Mouse (Mus musculus) erythroblast, embryonic 14.5 days (primary cell): Measurements from ENCODE around the gene Alas2.

Experiments used
- GATA1 ChIP-seq: IDR thresholded peaks from 2 replicates; pipeline ENCODE4 v1.6.1; 2012; ENCODE audit warnings: low read length, inconsistent platforms, mixed read lengths
- TAL1 ChIP-seq: IDR thresholded peaks from 3 replicates; pipeline ENCODE4 v1.6.1; 2012; ENCODE audit warnings: low read length, inconsistent platforms, mixed read lengths

DNA sequence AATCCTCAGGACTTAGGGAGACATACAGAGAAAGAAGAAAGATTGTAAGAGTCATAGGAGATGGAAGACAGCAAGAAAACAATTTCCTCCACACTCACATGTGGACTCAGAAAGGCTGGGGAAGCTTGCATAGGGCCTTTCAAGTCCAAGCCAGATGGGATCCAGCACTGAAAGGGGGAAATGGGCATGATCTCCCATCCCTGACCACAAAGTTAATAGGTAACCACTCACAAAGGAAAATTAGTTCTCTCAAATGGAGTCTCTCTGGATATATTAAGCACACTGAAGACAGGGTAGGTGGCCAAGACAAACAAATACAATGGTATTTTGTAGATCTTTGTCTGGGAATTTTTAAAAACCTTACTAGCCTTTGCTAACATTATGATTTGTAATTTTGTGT, 34.7 kb downstream of the Alas2 start:
- TF ChIP-seq TAL1 (no peak), GATA1 (no peak)
